Mouse (Mus musculus) hindbrain, embryonic 11.5 days (tissue): Measurements from ENCODE around the gene Zfp362. TPM values are rescaled to one million over a fixed set of nuclear protein-coding genes. Genes with fewer than 3 reads are reported as not detected.

Experiments
- ATAC-seq: fragments of 200-750 bp; cut with Nextera tagmentation; 2 replicates; pipeline ENCODE4 v1.8.0; 2017; ENCODE audit warnings: mild to moderate bottlenecking, moderate TSS enrichment, moderate library complexity; ENCODE audit not compliant: low FRiP score
- DNase-seq: peaks from one replicate; pipeline ENCODE4 v3.0.0-alpha.2; 2015; ENCODE audit warnings: low spot score
- H3K27ac ChIP-seq: fragments of 300-500 bp; sonication (generic); 2 replicates; pipeline ENCODE4 v1.5.1; 2014; ENCODE audit warnings: mild to moderate bottlenecking, low read depth, low read length
- H3K27me3 ChIP-seq: fragments of 300-500 bp; sonication (generic); 2 replicates; pipeline ENCODE4 v1.6.1; 2014; ENCODE audit warnings: mild to moderate bottlenecking, low read length, moderate library complexity, mixed read lengths; ENCODE audit not compliant: control insufficient read depth, insufficient read depth
- H3K36me3 ChIP-seq: fragments of 300-500 bp; sonication (generic); 2 replicates; pipeline ENCODE4 v1.6.1; 2014; ENCODE audit warnings: mild to moderate bottlenecking, low read length, moderate library complexity, mixed read lengths; ENCODE audit not compliant: control insufficient read depth, insufficient read depth
- H3K4me1 ChIP-seq: fragments of 300-500 bp; sonication (generic); replicated peaks from 2 replicates; pipeline ENCODE4 v1.6.1; 2014; ENCODE audit warnings: low read length, mixed read lengths; ENCODE audit not compliant: control insufficient read depth, insufficient read depth
- H3K4me2 ChIP-seq: fragments of 300-500 bp; sonication (generic); replicated peaks from 2 replicates; pipeline ENCODE4 v1.6.1; 2014; ENCODE audit warnings: mild to moderate bottlenecking, low read depth, low read length
- H3K4me3 ChIP-seq: fragments of 300-500 bp; sonication (generic); 2 replicates; pipeline ENCODE4 v1.5.1; 2014; ENCODE audit warnings: low read depth, low read length
- H3K9ac ChIP-seq: fragments of 300-500 bp; sonication (generic); 2 replicates; pipeline ENCODE4 v1.6.1; 2014; ENCODE audit warnings: low read depth, low read length
- H3K9me3 ChIP-seq: fragments of 300-500 bp; sonication (generic); 2 replicates; pipeline ENCODE4 v1.6.1; 2016; ENCODE audit warnings: low read length; ENCODE audit not compliant: control insufficient read depth
- WGBS: fragments of 180-500 bp; shearing (Covaris S2); extraction: QIAGEN DNeasy Blood & Tissue Kit; methylation state at CpG from one replicate; pipeline ENCODE4 v1.1.7; 2014; 5-methylcytosine and 5-hydroxymethylcytosine counted together
- polyA plus RNA-seq: library from polyadenylated mRNA; unstranded; fragments of >200 nt; fragmentation: Nextera tagmentation; extraction: Ambion mirVana; gene quantifications from 2 replicates; pipeline ENCODE4 v1.2.1, GENCODE M21; 2014

Zfp362 gene
- polyA plus RNA-seq, 1 experiment from 2014 or later, result 30.4 TPM

- ATAC-seq, result no peak
- H3K27ac ChIP-seq, result no peak overlapping the region
- H3K9me3 ChIP-seq, result no peaks in the 10 kb centered on the region
- DNase-seq, result no peak
- no peak overlapping the region for H3K4me3 ChIP-seq
- H3K4me1 ChIP-seq, result no peaks in the 10 kb centered on the region
- WGBS, result 51% methylated on average over 18 of the region's 18 CpGs
- H3K9ac ChIP-seq, result no peak overlapping the region
- H3K4me2 ChIP-seq, result no peak overlapping the region
- H3K36me3 ChIP-seq, result peaks cover 12% of the 10 kb centered on the region; the same call in 1 of the 2 replicates
- no peaks in the 10 kb centered on the region for H3K27me3 ChIP-seq
Measured at GRCm38 (mm10) chr4:128789646-128790045, 16.2 kb downstream of the Zfp362 start.

GRCm38 (mm10) chr4:128788108-128788507 lies 17.7 kb downstream of the Zfp362 start:
- 98% methylated on average over 4 of the region's 4 CpGs for WGBS
- Histone ChIP-seq H3K27ac (no peak overlapping the region), H3K9ac (no peak overlapping the region), H3K9me3 (no peaks in the 10 kb centered on the region), H3K4me3 (no peak overlapping the region), H3K4me1 (no peaks in the 10 kb centered on the region), H3K4me2 (no peak overlapping the region), H3K27me3 (no peaks in the 10 kb centered on the region), H3K36me3 (peaks cover 14% of the 10 kb centered on the region)
- DNase-seq (no peak), ATAC-seq (no peak)

GRCm38 (mm10) chr4:128787023-128787939 lies 18.6 kb downstream of the Zfp362 start:
- no peak overlapping the region for H3K9ac ChIP-seq
- DNase-seq (no peak), ATAC-seq (no peak)
- no peak overlapping the region for H3K4me3 ChIP-seq
- H3K36me3 ChIP-seq, result peaks cover 17% of the 10 kb centered on the region
- H3K4me2 ChIP-seq, result no peak overlapping the region
- no peak overlapping the region for H3K27ac ChIP-seq
- 88% methylated on average over 24 of the region's 24 CpGs for WGBS
- H3K9me3 ChIP-seq, result no peaks in the 10 kb centered on the region
- H3K27me3 ChIP-seq, result no peaks in the 10 kb centered on the region
- no peaks in the 10 kb centered on the region for H3K4me1 ChIP-seq

GRCm38 (mm10) chr4:128785921-128786654 lies 19.8 kb downstream of the Zfp362 start:
- no peak for ATAC-seq

GRCm38 (mm10) chr4:128784950-128785631 lies 20.8 kb downstream of the Zfp362 start:
- Histone ChIP-seq H3K4me1 (no peaks in the 10 kb centered on the region), H3K36me3 (peaks cover 17% of the 10 kb centered on the region)

More at GRCm38 (mm10) chr4:128785921-128786654, 19.8 kb downstream of the Zfp362 start:
- no peaks in the 10 kb centered on the region for H3K27me3 ChIP-seq
- 93% methylated on average over 11 of the region's 11 CpGs for WGBS
- no peak overlapping the region for H3K4me2 ChIP-seq
- no peak for DNase-seq
- H3K9ac ChIP-seq, result no peak overlapping the region
- no peak overlapping the region for H3K27ac ChIP-seq
- no peaks in the 10 kb centered on the region for H3K9me3 ChIP-seq
- no peak overlapping the region for H3K4me3 ChIP-seq
- H3K36me3 ChIP-seq, result peaks cover 17% of the 10 kb centered on the region
- H3K4me1 ChIP-seq, result no peaks in the 10 kb centered on the region

GRCm38 (mm10) chr4:128782645-128783044 lies 23.2 kb downstream of the Zfp362 start:
- Histone ChIP-seq H3K27ac (no peak overlapping the region), H3K9ac (no peak overlapping the region), H3K36me3 (peaks cover 21% of the 10 kb centered on the region), H3K4me3 (no peak overlapping the region), H3K4me1 (no peaks in the 10 kb centered on the region), H3K4me2 (no peak overlapping the region), H3K27me3 (no peaks in the 10 kb centered on the region), H3K9me3 (no peaks in the 10 kb centered on the region)
- 89% methylated on average over 4 of the region's 4 CpGs for WGBS
- ATAC-seq, result no peak
- no peak for DNase-seq

More at GRCm38 (mm10) chr4:128784950-128785631, 20.8 kb downstream of the Zfp362 start:
- Histone ChIP-seq H3K27me3 (no peaks in the 10 kb centered on the region), H3K4me2 (no peak overlapping the region), H3K27ac (no peak overlapping the region), H3K4me3 (no peak overlapping the region), H3K9me3 (no peaks in the 10 kb centered on the region), H3K9ac (no peak overlapping the region)
- 95% methylated on average over 15 of the region's 15 CpGs for WGBS
- ATAC-seq (no peak), DNase-seq (no peak)

- Histone ChIP-seq H3K36me3 (peaks cover 22% of the 10 kb centered on the region), H3K4me3 (no peak overlapping the region), H3K27me3 (no peaks in the 10 kb centered on the region), H3K4me2 (no peak overlapping the region), H3K4me1 (no peaks in the 10 kb centered on the region), H3K27ac (no peak overlapping the region), H3K9me3 (no peaks in the 10 kb centered on the region), H3K9ac (no peak overlapping the region)
- DNase-seq, result no peak
- no peak for ATAC-seq
- 95% methylated on average over 7 of the region's 7 CpGs for WGBS
Measured at GRCm38 (mm10) chr4:128782037-128782436, 23.8 kb downstream of the Zfp362 start.

GRCm38 (mm10) chr4:128777593-128777992 lies 28.3 kb downstream of the Zfp362 start:
- Histone ChIP-seq H3K27ac (no peak overlapping the region), H3K4me1 (no peaks in the 10 kb centered on the region), H3K4me2 (no peak overlapping the region), H3K9ac (no peak overlapping the region), H3K36me3 (peaks cover 33% of the 10 kb centered on the region), H3K4me3 (no peak overlapping the region), H3K9me3 (no peaks in the 10 kb centered on the region), H3K27me3 (no peaks in the 10 kb centered on the region)
- ATAC-seq (no peak), DNase-seq (no peak)
- WGBS, result 91% methylated on average over 11 of the region's 11 CpGs
